Mouse (Mus musculus) brain, embryonic 14.5 days (tissue): ENCODE measurements around the gene Ppp1r12b. TPM values are rescaled to one million over a fixed set of nuclear protein-coding genes. Genes with fewer than 3 reads are reported as not detected.

Experiments used
- DNase-seq: peaks from one replicate; pipeline ENCODE4 v3.0.0-alpha.2; 2011; ENCODE audit warnings: low read depth
- CTCF ChIP-seq: fragments of 200-500 bp; IDR thresholded peaks from 2 replicates; pipeline ENCODE4 v1.5.1; 2012; ENCODE audit warnings: inconsistent platforms, mild to moderate bottlenecking, moderate library complexity, borderline replicate concordance; ENCODE audit not compliant: insufficient read depth, insufficient read length; ENCODE audit errors: extremely low read depth
- POLR2A ChIP-seq: fragments of 200-500 bp; IDR thresholded peaks from 2 replicates; pipeline ENCODE4 v1.6.1; 2012; ENCODE audit warnings: mild to moderate bottlenecking, inconsistent platforms, borderline replicate concordance; ENCODE audit not compliant: poor library complexity, insufficient read depth, insufficient read length, severe bottlenecking; ENCODE audit errors: extremely low read depth
- polyA plus RNA-seq: library from polyadenylated mRNA; depleted of rRNA; stranded (reverse); fragments of >200 nt; gene quantifications from 2 replicates; pipeline ENCODE4 v1.2.3, GENCODE M21; 2012

Gene Ppp1r12b
- polyA plus RNA-seq, 1 experiment = 16.8 TPM

GRCm38 (mm10) chr1:134936335-134936734, 19.4 kb downstream of the Ppp1r12b start:
- no peak for DNase-seq
- TF ChIP-seq POLR2A (no peak), CTCF (no peak)

GRCm38 (mm10) chr1:134932431-134932830, 23.3 kb downstream of the Ppp1r12b start:
- no peak for DNase-seq
- TF ChIP-seq POLR2A (no peak), CTCF (no peak)

GRCm38 (mm10) chr1:134919010-134919409, 36.7 kb downstream of the Ppp1r12b start:
- no peak for TF ChIP-seq CTCF
- no peak for TF ChIP-seq POLR2A
- no peak for DNase-seq

GRCm38 (mm10) chr1:134915421-134915820, 40.3 kb downstream of the Ppp1r12b start:
- TF ChIP-seq CTCF (no peak), POLR2A (no peak)
- no peak for DNase-seq

GRCm38 (mm10) chr1:134913535-134913934, 42.2 kb downstream of the Ppp1r12b start:
- TF ChIP-seq CTCF (no peak), POLR2A (no peak)
- peak; percentile 20 for DNase-seq

- TF ChIP-seq POLR2A = no peak
- TF ChIP-seq CTCF = no peak
- DNase-seq = no peak
Observed at GRCm38 (mm10) chr1:134911892-134912291, 43.9 kb downstream of the Ppp1r12b start.

GRCm38 (mm10) chr1:134910037-134910436, 45.7 kb downstream of the Ppp1r12b start:
- TF ChIP-seq CTCF (no peak), POLR2A (no peak)

GRCm38 (mm10) chr1:134909442-134909841, 46.3 kb downstream of the Ppp1r12b start:
- TF ChIP-seq POLR2A (no peak), CTCF (no peak)
- DNase-seq = no peak

More at GRCm38 (mm10) chr1:134910037-134910436, 45.7 kb downstream of the Ppp1r12b start:
- no peak for DNase-seq

- DNase-seq = no peak
- TF ChIP-seq POLR2A = no peak
- TF ChIP-seq CTCF = no peak
Observed at GRCm38 (mm10) chr1:134902051-134902619, 53.6 kb downstream of the Ppp1r12b start.

- DNase-seq = no peak
- no peak for TF ChIP-seq CTCF
- no peak for TF ChIP-seq POLR2A
Observed at GRCm38 (mm10) chr1:134896008-134896407, 59.7 kb downstream of the Ppp1r12b start.

- no peak for DNase-seq
- TF ChIP-seq CTCF = no peak
- TF ChIP-seq POLR2A = no peak
Observed at GRCm38 (mm10) chr1:134894803-134895202, 60.9 kb downstream of the Ppp1r12b start.

- TF ChIP-seq POLR2A = no peak
- no peak for TF ChIP-seq CTCF
- no peak for DNase-seq
Observed at GRCm38 (mm10) chr1:134891916-134892315, 63.8 kb downstream of the Ppp1r12b start.

GRCm38 (mm10) chr1:134889629-134890028, 66.1 kb downstream of the Ppp1r12b start:
- DNase-seq = no peak
- TF ChIP-seq CTCF = no peak
- TF ChIP-seq POLR2A = no peak

GRCm38 (mm10) chr1:134875800-134876199, 79.9 kb downstream of the Ppp1r12b start:
- TF ChIP-seq POLR2A (no peak), CTCF (no peak)
- DNase-seq = no peak
